Mouse (Mus musculus) midbrain, embryonic 10.5 days (tissue): Measurements from ENCODE around the gene Pltp. TPM values are rescaled to one million over a fixed set of nuclear protein-coding genes. Genes with fewer than 3 reads are reported as not detected.

ENCODE experiments used
- DNase-seq: peaks from one replicate; pipeline ENCODE4 v3.0.0-alpha.2; 2017; ENCODE audit warnings: low spot score
- H3K27ac ChIP-seq: fragments of 300-500 bp; sonication (generic); replicated peaks from 2 replicates; pipeline ENCODE4 v1.5.1; 2016; ENCODE audit warnings: mild to moderate bottlenecking
- H3K27me3 ChIP-seq: fragments of 300-500 bp; sonication (generic); 2 replicates; pipeline ENCODE4 v1.6.1; 2016; ENCODE audit warnings: low read depth, mild to moderate bottlenecking; ENCODE audit not compliant: poor library complexity, severe bottlenecking
- H3K36me3 ChIP-seq: fragments of 300-500 bp; sonication (generic); 2 replicates; pipeline ENCODE4 v1.6.1; 2016; ENCODE audit warnings: mild to moderate bottlenecking, moderate library complexity
- H3K4me1 ChIP-seq: fragments of 300-500 bp; sonication (generic); 2 replicates; pipeline ENCODE4 v1.6.1; 2016
- H3K4me3 ChIP-seq: fragments of 300-500 bp; sonication (generic); 2 replicates; pipeline ENCODE4 v1.5.1; 2016; ENCODE audit warnings: mild to moderate bottlenecking, moderate library complexity
- H3K9me3 ChIP-seq: fragments of 300-500 bp; sonication (generic); replicated peaks from 2 replicates; pipeline ENCODE4 v1.6.1; 2016; ENCODE audit warnings: mild to moderate bottlenecking
- WGBS: fragments of 180-500 bp; shearing (Covaris S2); methylation state at CpG from one replicate; pipeline ENCODE4 v1.1.7; 2016; 5-methylcytosine and 5-hydroxymethylcytosine counted together
- polyA plus RNA-seq: library from polyadenylated mRNA; unstranded; fragments of >200 nt; fragmentation: Nextera tagmentation; extraction: Ambion mirVana; gene quantifications from 2 replicates; pipeline ENCODE4 v1.2.1, GENCODE M21; 2016

Gene Pltp
- polyA plus RNA-seq, 1 experiment from 2014 or later = 67.9 TPM

DNA sequence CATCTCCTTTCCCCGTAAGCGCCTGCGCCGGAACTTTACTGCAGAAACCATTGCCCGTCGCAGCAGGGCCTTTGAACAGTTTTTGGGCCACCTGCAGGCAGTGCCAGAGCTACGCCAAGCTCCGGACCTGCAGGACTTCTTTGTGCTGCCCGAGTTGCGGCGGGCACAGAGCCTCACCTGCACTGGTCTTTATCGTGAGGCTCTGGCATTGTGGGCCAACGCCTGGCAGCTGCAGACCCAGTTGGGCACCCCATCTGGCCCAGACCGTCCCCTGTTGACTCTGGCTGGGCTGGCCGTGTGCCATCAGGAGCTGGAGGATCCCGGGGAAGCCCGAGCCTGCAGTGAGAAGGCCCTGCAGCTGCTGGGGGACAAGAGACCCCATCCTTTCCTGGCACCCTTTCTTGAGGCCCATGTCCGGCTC, 65.7 kb downstream of the Pltp start:
- DNase-seq = no peak
- no peaks in the 10 kb centered on the region for H3K9me3 ChIP-seq
- H3K36me3 ChIP-seq = peaks cover 77% of the 10 kb centered on the region
- 96% methylated on average over 18 of the region's 18 CpGs for WGBS
- H3K4me1 ChIP-seq = peaks cover 11% of the 10 kb centered on the region
- H3K27me3 ChIP-seq = peaks cover 4% of the 10 kb centered on the region; the same call in 1 of the 2 replicates
- H3K4me3 ChIP-seq = no peak overlapping the region
- H3K27ac ChIP-seq = no peak overlapping the region

- no peak overlapping the region for H3K27ac ChIP-seq
- peaks cover 63% of the 10 kb centered on the region for H3K36me3 ChIP-seq
- peaks cover 24% of the 10 kb centered on the region for H3K4me1 ChIP-seq
- 83% methylated on average over 4 of the region's 4 CpGs for WGBS
- no peak for DNase-seq
- peaks cover 8% of the 10 kb centered on the region; the same call in 1 of the 2 replicates for H3K27me3 ChIP-seq
- no peaks in the 10 kb centered on the region for H3K9me3 ChIP-seq
- H3K4me3 ChIP-seq = no peak overlapping the region
Measured at GRCm38 (mm10) chr2:164790451-164790850, 67.1 kb downstream of the Pltp start.

Other genes starting within 250 kb of the Pltp start
- gene Wfdc6b, start 244.2 kb downstream of the Pltp start, polyA plus RNA-seq = not detected in 2 replicates
- gene Wfdc8, start 244.1 kb downstream of the Pltp start, polyA plus RNA-seq = not detected in 2 replicates
- gene Wfdc16, start 218.9 kb downstream of the Pltp start, polyA plus RNA-seq = not detected in 2 replicates
- not detected in 2 replicates for gene Wfdc10, start 201.7 kb downstream of the Pltp start, polyA plus RNA-seq
- gene Wfdc9, start 201.1 kb downstream of the Pltp start, polyA plus RNA-seq = not detected in 2 replicates
- not detected in 2 replicates for gene Wfdc11, start 183.6 kb downstream of the Pltp start, polyA plus RNA-seq
- gene Wfdc13, start 172.6 kb downstream of the Pltp start, polyA plus RNA-seq = not detected in 2 replicates
- not detected in 2 replicates for gene Spint4, start 159.2 kb downstream of the Pltp start, polyA plus RNA-seq
- not detected in 2 replicates for gene Spint5, start 142.4 kb downstream of the Pltp start, polyA plus RNA-seq
- gene Wfdc3, start 111.8 kb downstream of the Pltp start, polyA plus RNA-seq = 0.94 and 1.2 TPM in 2 replicates
- 80.1 and 80.2 TPM in 2 replicates for gene Dnttip1, start 111.7 kb downstream of the Pltp start, polyA plus RNA-seq
- gene Ube2c, start 87.8 kb downstream of the Pltp start, polyA plus RNA-seq = 575 and 639 TPM in 2 replicates
- not detected in 2 replicates for gene Tnnc2, start 77.7 kb downstream of the Pltp start, polyA plus RNA-seq
- gene Snx21, start 71.9 kb downstream of the Pltp start, polyA plus RNA-seq = 12.0 and 12.3 TPM in 2 replicates
- 14.9 and 15.3 TPM in 2 replicates for gene Acot8, start 52.8 kb downstream of the Pltp start, polyA plus RNA-seq
- gene Zswim3, start 52.6 kb downstream of the Pltp start, polyA plus RNA-seq = 9.7 and 11.6 TPM in 2 replicates
- gene Zswim1, start 35.0 kb downstream of the Pltp start, polyA plus RNA-seq = 24.7 and 25.3 TPM in 2 replicates
- gene Spata25, start 29.2 kb downstream of the Pltp start, polyA plus RNA-seq = 0.17 TPM in 1 of 2 replicates, not detected in the other
- gene Ctsa, start 24.8 kb downstream of the Pltp start, polyA plus RNA-seq = 85.7 and 98.2 TPM in 2 replicates
- gene Neurl2, start 24.3 kb downstream of the Pltp start, polyA plus RNA-seq = 3.8 and 5.4 TPM in 2 replicates
- 73.8 and 93.8 TPM in 2 replicates for gene Pcif1, start 21.6 kb upstream of the Pltp start, polyA plus RNA-seq
- gene Zfp335, start 54.0 kb upstream of the Pltp start, polyA plus RNA-seq = 14.1 and 17.1 TPM in 2 replicates
- 0.39 and 0.97 TPM in 2 replicates for gene Mmp9, start 83.1 kb upstream of the Pltp start, polyA plus RNA-seq
- gene Slc12a5, start 103.1 kb upstream of the Pltp start, polyA plus RNA-seq = 0.99 and 2.1 TPM in 2 replicates
- gene Ncoa5, start 177.2 kb upstream of the Pltp start, polyA plus RNA-seq = 95.1 and 109 TPM in 2 replicates
- 6.4 and 8.1 TPM in 2 replicates for gene Cd40, start 197.9 kb upstream of the Pltp start, polyA plus RNA-seq
- gene 1700025C18Rik, start 233.0 kb upstream of the Pltp start, polyA plus RNA-seq = not detected in 2 replicates